Mouse (Mus musculus): ENCODE data around the gene Zrsr1.

The Zrsr1 gene

GRCm38 (mm10) chr11:23013580-23014294, 41.9 kb downstream of the Zrsr1 start:
- no peak for DNase-seq

GRCm38 (mm10) chr11:23014996-23015395, 43.2 kb downstream of the Zrsr1 start:
- no peak for DNase-seq

- no peak for DNase-seq
These were observed 46.1 kb downstream of the Zrsr1 start for GRCm38 (mm10) chr11:23017943-23018342.

GRCm38 (mm10) chr11:23020116-23020770, 48.4 kb downstream of the Zrsr1 start:
- DNase-seq, result no peak

GRCm38 (mm10) chr11:23020841-23021240, 49.0 kb downstream of the Zrsr1 start:
- no peak for DNase-seq

- DNase-seq, result no peak
These were observed 51.4 kb downstream of the Zrsr1 start for GRCm38 (mm10) chr11:23023155-23023554.

GRCm38 (mm10) chr11:23024169-23024568, 52.4 kb downstream of the Zrsr1 start:
- DNase-seq, result no peak
